Mouse (Mus musculus) thymus, adult 2 months (tissue): ENCODE measurements around the gene Kpna4.

Experiments used
- CTCF ChIP-seq: fragments of 200-500 bp; IDR thresholded peaks from 2 replicates; pipeline ENCODE4 v1.5.1; 2012; ENCODE audit warnings: mild to moderate bottlenecking, control low read depth, low read length, moderate library complexity, borderline replicate concordance; ENCODE audit not compliant: control insufficient read depth, poor library complexity, insufficient read depth; ENCODE audit errors: extremely low read depth
- POLR2A ChIP-seq: fragments of 200-500 bp; IDR thresholded peaks from 2 replicates; pipeline ENCODE4 v1.6.1; 2012; ENCODE audit warnings: mild to moderate bottlenecking, low read length, control low read depth, moderate library complexity; ENCODE audit not compliant: control insufficient read depth, poor library complexity, insufficient read depth; ENCODE audit errors: extremely low read depth

DNA sequence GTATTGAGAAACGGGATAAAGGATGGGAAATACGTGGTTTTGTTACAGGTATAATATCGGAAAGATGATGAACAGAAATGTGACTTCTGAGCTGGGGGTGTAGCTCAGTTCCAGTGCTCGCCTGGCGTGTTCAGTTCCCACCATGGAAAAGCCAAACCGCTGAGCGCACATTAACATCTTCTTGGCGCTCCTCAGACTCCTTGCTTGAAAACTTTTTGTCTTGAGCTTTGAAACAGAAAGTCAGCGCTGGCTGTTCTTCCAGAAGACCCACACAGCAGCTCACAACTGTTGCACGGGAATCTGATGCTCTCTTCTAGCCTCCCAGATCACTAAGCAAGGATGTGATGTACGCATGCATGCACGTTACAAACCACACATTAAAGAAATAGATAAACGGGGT, 81.2 kb downstream of the Kpna4 start:
- TF ChIP-seq POLR2A (no peak), CTCF (no peak)
